Mouse (Mus musculus): ENCODE measurements around the gene Phkg1. TPM values are rescaled to one million over a fixed set of nuclear protein-coding genes. Genes with fewer than 3 reads are reported as not detected.
A peak's percentile ranks its signal among the peaks of the same experiment; 100 is the strongest.

Gene Phkg1
- total RNA-seq, 2 experiments from 2014 or later, result 17.3 to 19.8 TPM

DNA sequence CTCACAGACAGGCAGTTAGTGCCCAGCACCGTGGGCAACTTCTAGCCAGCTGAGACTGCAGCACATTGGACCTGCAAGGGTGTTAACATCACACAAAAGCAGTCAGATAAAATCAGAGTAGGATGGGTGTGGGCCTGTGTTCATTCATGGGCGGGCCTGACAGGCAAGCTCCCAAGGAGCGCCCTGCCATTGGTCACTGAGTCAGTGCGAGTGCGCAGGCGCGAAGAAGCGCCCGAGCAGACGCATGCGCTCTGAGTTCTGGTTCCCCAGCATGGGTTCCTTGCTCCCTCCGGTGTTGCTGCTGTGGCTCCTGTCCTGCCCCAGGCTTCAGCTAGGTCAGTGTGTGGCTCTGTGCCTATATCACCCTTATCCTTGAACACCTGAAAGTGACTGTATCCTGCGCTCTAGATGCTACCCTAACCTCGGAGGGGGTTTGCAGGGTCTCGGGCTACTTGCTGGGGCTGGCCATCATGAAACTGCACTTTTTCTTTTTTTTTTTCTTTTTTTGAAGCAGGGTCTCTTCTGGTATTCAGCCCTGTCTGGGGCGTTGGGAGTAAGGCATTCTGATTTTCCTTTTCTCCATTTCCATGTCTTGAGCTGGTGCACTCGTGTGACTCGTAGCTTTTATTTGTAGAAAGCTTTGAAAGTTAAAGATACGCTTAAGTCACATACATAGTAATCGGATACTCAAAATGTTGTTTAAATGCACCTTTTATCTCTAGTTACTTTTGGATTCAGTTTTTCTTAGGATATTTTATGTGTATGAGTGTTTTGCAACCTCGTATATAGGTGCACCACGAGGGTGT, 51.4 kb downstream of the Phkg1 start, which contains the start of gene Sumf2:
TSS of gene Sumf2 (plus strand) at position 235 of the 806 bp plus-strand sequence.
- DNase-seq, result peak; percentile 95 to 96
- intact Hi-C loops (cut with DNase I), result no loop called here

DNA sequence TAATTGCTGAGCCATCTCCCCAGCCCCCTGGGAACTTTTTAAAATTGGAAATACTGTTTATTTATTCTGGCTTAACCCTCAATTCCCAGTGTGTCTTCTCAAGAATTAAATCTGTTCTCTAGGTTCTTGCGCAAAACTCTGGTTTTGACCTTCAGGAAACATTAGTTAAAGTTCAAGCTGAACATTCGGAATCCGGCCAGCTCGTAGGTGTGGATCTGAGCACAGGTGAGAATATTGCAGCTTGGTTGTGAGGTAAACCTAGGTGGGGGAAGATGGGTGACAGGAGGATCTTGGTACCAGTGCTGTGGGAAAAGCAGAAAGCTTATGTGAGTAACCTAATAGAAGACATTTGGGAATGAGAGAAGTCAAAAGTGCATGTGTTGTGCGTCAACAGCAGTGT, 53.5 kb downstream of the Phkg1 start:
- intact Hi-C loops (cut with DNase I), result no loop called here
- DNase-seq, result no peak

Other genes starting within 250 kb of the Phkg1 start
- gene Zfp11, start 228.4 kb downstream of the Phkg1 start, total RNA-seq (2021), result 1 to 10 TPM; 2.6 to 3.2 TPM
- not detected for gene Sept14, start 190.0 kb downstream of the Phkg1 start, total RNA-seq (2021)
- gene Mrps17, start 183.1 kb downstream of the Phkg1 start, total RNA-seq (2021), result 10 to 100 TPM; 81.3 to 87.3 TPM
- 100 to 1,000 TPM; 766 to 842 TPM for gene Nipsnap2, start 173.5 kb downstream of the Phkg1 start, total RNA-seq (2021)
- gene Psph, start 111.1 kb downstream of the Phkg1 start, total RNA-seq (2021), result 10 to 100 TPM in 1 of 2 experiments, 1 to 10 TPM in 1; 7.8 to 12.9 TPM
- 1 to 10 TPM; 8.8 to 8.9 TPM for gene Sumf2, start 51.6 kb downstream of the Phkg1 start, total RNA-seq (2021)
- 1,000 to 10,000 TPM; 1,104 TPM for gene Chchd2, start 11.1 kb downstream of the Phkg1 start, total RNA-seq (2021)
- under 1 TPM; 0.39 to 0.51 TPM for gene Zbed5, start 2.8 kb downstream of the Phkg1 start, total RNA-seq (2021)
- gene Nupr1l, start 10.0 kb upstream of the Phkg1 start, total RNA-seq (2021), result under 1 TPM; 0.58 to 0.98 TPM
- 10 to 100 TPM; 16.4 to 18.4 TPM for gene Vkorc1l1, start 43.4 kb upstream of the Phkg1 start, total RNA-seq (2021)
- gene Gusb, start 104.5 kb upstream of the Phkg1 start, total RNA-seq (2021), result 10 to 100 TPM; 13.3 to 15.6 TPM
- gene Asl, start 130.7 kb upstream of the Phkg1 start, total RNA-seq (2021), result 1 to 10 TPM; 8.4 to 9.1 TPM
- gene Crcp, start 130.7 kb upstream of the Phkg1 start, total RNA-seq (2021), result 10 to 100 TPM; 14.2 to 14.4 TPM
- 10 to 100 TPM; 12.0 to 12.8 TPM for gene Tpst1, start 174.8 kb upstream of the Phkg1 start, total RNA-seq (2021)
- gene Kctd7, start 246.3 kb upstream of the Phkg1 start, total RNA-seq (2021), result 1 to 10 TPM; 1.8 to 2.9 TPM

Measured in heart, postnatal 36 days (tissue).